Mouse (Mus musculus) lung, postnatal 10 days (tissue): Measurements from ENCODE around the gene 9530068E07Rik.

Experiments
- DNase-seq: peaks from one replicate; pipeline ENCODE4 v3.0.0; 2021

9530068E07Rik gene

DNA sequence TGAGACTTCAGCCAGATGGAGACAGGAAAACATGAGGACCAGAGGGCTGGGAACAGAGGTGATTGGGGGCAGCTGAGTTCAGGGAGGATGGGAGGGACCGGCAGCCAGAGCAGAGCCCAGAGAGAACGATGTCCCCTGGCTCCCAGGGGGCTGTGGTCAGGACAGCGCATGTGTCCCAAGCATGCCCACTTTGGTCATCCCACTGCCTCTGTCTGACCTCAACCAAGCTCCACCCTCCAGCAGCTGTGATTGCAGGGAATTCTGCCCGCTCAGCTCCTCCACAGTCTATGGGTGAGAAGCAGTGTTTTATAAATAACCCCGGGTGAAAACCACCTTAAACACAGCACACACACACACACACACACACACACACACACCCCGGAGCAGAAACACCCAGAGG lies 33.2 kb downstream of the 9530068E07Rik start:
- DNase-seq, result no peak

DNA sequence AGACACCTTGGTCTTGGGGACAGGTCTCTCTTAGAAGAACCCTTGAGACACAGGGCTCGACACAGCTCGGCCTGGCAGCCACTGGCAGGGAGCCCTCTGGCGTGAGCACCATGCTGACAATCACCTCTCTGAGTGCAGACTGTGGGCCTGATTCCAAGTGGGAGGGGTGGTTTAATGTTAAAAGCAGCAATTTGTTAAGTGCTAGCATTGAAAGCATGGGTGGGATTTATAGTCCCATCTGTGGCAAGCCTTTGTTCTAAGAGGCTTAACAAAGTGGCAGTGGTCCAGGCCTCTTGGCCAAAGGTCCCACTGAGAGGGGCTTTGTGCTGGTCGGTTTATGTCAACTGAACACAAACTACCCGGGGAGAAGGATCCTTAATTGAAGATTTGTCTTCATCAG lies 35.4 kb downstream of the 9530068E07Rik start:
- peak; percentile 61 for DNase-seq

DNA sequence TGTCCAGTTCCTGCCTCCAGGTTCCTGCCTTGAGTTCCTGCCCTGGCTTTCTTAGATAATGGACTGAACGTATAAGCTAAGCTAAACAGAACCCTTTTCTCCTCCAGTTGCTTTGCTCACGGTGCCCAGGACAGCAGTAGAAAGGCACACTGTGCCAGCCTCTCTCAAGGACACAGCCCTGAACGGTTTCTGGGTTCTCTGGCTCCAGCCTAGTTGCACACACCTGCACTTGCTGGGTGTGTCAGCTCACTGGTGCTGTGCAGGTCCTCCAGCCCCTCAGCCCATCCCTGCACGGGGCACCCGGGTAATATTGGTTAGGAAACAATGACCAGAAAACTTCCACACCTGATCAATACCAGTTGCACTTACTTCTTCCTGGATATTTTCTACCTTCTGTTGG lies 35.9 kb downstream of the 9530068E07Rik start:
- no peak for DNase-seq

DNA sequence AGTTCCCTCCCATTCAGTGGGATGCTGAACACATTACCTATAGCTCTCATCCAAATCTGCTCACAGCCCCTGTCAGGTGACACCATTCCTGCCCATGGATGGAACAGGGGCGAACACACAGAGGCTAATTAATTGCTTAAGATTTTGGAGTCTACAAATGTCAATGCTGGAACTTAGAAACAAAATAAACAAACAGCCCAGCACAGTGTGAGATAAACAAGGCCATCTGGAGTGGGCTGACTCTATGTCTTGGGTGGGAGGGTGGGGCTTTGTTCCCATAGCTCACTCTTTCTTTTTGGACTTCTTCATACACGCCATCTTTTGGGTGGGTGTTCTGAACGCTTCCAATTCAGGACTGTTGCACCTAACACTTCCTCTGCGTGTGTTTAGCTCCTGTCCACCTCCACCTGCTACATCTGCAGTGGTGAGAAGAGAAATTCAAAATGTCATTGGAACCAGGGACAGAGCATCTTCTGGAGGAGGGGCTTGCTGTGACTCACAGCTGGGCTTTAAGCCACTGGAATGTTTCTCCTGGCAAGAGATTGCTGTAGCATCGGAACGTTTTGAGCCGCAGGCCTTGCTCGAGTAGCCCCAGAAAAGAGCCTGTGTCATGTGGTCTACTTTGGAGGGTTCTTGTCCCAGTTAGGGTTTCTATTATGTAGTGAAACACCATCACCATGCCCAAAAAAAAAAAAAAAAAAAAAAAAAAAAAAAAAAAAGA lies 37.0 kb downstream of the 9530068E07Rik start:
- DNase-seq, result peak; percentile 60

DNA sequence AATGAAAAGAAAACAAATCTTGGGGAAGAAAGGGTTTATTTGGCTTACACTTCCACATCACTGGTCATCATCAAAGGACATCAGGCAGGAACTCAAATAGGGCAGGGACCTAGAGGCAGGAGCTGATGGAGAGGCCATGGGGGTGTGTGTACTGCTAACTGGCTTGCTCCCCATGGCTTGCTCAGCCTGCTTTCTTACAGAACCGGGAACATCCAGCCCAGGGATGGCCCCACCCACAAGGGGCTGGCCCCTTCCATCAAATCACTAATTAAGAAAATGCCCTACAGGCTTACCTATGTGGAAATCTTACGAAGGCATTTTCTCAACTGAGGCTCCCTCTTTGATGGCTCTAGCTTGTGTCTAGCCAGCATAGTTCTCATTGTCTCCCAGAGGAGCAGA lies 37.6 kb downstream of the 9530068E07Rik start:
- no peak for DNase-seq

DNA sequence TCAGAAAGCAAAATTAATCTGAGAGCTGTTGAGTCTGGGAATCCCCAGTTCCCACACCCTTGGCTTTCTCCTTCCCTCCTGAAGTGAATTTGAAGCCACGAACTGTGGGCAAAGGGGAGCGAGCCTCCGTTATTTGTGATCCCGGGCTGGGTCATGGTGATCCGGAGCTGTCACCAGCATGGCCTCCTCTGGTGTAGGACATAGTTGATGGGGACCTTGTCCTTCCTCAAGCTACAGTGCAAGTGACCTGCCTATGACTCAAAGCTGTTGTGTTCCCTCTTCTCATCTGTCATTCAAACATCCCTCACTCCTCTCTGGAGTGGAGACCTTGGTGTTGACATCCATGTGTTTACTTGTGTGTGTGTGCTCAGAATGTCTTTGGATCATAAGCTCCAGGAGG lies 39.2 kb downstream of the 9530068E07Rik start:
- no peak for DNase-seq

DNA sequence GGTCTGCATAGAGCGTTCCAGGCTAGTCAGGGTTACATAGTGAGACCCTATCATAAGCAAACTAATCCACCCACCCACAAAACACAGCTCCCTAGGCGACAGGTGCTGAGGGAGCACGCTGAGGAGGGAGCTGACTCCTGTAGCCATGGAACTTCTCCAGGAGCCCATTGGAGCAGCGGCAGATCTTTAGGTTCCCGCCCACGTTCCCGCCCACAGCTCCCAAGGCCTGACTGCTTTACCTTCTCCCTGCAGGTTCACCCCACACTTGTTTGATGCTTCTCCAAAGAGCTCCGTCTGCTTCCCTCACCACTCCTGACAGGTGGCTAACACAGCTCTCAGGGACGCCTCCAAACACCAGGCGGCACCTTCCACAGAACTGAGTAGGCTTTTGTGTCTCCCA lies 40.9 kb downstream of the 9530068E07Rik start:
- DNase-seq, result no peak

DNA sequence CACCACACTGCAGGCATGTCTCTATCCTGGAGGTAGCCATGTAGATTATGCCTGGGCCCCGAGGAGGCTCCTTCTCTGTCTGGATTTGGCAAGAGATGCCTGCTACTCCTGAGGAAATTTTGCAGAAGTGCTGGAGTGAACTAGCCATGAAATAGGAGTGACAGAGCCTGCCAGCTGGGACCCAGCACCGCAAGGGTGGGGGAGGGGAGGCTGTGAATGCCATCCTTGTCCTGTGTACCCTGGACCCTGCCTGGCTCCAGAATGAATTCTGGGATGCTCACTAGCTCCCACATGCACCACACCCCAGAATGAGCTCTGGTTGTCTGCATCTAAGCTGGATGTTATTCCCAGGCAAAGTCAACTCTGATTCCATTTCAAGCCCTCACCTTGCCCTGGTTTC lies 44.9 kb downstream of the 9530068E07Rik start:
- DNase-seq, result no peak

DNA sequence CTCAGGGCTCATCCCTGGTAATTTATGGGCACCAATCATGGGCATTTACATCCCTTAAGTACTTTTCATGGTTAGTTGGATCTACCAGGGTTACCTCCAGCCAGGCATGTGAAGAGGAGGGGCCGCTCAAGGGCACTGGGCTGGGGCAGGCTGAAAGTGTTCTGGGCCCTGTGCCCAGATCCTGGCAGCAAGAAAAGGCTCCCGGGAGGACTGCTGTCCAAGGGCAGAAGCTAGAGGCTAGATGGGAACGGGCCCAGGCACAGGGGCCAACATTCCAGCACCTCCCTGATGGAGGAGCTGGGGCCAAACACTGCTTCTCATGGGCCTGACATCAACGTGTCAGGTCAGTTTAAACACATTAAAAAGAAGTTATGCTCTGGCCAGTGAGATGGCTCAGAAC lies 51.0 kb downstream of the 9530068E07Rik start:
- DNase-seq, result peak; percentile 44

DNA sequence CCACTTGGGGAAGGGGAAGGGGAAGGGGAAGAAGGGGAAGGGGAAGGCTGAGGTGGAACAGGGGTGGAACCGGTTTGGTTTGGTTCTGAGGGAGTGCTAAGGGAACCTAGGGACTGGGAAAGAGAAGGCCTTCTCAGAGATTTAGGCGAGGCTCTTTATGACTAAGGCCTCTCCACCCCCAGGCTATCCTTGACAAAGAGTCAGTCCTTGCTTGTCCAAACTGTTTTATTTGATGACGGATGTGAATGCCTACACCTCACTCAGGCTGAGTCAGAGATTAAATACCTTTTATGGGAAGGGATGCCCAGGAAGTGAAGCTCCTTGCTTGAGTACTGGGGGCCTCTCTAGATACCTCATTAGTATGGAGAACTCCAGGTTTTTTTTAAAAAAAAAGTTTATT lies 52.8 kb downstream of the 9530068E07Rik start:
- DNase-seq, result no peak

DNA sequence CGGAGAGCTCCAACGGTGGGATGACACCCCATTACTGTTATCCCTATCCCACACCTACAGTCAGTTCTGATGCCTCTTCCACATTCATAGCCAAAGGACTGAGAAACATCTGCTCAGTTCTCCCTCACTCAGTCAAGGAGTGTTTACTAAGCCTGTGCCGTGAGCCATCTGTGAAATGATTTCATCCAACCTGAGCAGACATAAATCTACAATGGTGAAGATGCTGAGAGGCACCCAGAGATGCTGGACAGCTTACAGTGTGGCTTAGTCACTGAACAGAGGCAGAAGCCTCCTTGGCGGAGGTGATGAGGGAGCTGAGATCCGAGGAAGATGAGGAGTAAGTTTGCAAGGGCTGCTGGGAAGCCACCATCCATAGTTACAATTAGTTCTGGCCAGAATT lies 62.1 kb downstream of the 9530068E07Rik start:
- DNase-seq, result no peak
